Mouse (Mus musculus): ENCODE measurements at regions not wholly inside any gene's neighbourhood (a gene's known extent, or its start where the extent isn't known, plus 50 kb on each side); places are given as distances from the start of the nearest gene placed in this dataset.
"Not testable (repeated sequence)": the region's sequence is repeated elsewhere in the genome, so short reads cannot be mapped to it uniquely, and the experiment has no call there.

- no peak for ATAC-seq (replicated peaks; ENCODE audit: low FRiP score, low TSS enrichment, poor library complexity, severe bottlenecking)
Observed at GRCm38 (mm10) chrX:50550297-50550696, 122.0 kb upstream of the Olfr1324 start.

GRCm38 (mm10) chrX:50549713-50550112 is 121.4 kb upstream of the Olfr1324 start:
- ATAC-seq (replicated peaks; ENCODE audit: low FRiP score, low TSS enrichment, poor library complexity, severe bottlenecking): no peak

DNA sequence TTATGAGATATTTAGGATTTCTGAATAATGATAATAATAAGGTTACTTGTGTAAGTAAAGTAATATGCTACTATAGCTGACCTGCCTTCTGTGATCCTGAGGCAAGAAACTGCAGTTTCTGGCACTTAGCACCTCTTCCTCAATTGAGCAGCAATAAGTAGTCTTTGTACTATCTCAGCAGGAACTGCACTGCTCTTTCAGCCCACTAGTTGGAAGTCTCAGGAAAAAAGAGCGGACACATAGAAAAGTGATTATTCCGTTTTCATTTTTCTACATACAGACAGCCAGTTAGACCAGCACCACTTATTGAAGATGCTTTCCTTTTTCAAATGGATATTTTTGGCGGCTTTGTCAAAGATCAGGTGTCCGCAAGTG is 109.5 kb upstream of the Olfr1324 start:
- ATAC-seq (replicated peaks; ENCODE audit: low FRiP score, low TSS enrichment, poor library complexity, severe bottlenecking): 0 out of 2 replicates have a peak, but pooled peaks have one; percentile 71

GRCm38 (mm10) chrX:50537122-50537784 is 109.0 kb upstream of the Olfr1324 start:
- peak; percentile 70 for ATAC-seq (replicated peaks; ENCODE audit: low FRiP score, low TSS enrichment, poor library complexity, severe bottlenecking)

- ATAC-seq (replicated peaks; ENCODE audit: low FRiP score, low TSS enrichment, poor library complexity, severe bottlenecking): no peak
Observed at GRCm38 (mm10) chrX:50504047-50504446, 75.7 kb upstream of the Olfr1324 start.

DNA sequence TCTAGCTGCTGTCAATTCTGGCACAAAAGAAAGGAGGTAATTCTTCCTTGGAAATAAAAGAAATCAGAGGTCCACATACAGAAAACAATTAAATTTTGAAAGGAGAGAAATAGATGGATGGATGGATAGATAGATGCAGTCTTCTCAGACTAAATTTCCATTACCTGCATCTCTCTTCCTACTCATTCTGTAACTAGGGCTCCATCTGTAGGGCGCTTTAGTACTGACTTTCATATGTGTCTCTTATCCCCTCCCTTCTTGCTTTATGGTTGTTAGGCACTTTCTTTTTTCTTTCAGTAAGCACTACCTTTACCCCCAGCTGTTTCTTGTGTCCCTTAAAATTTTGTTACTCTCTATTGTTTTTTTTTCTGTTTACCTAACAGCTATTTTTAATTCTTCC is 72.9 kb upstream of the Olfr1324 start:
- no peak for ATAC-seq (replicated peaks; ENCODE audit: low FRiP score, low TSS enrichment, poor library complexity, severe bottlenecking)

DNA sequence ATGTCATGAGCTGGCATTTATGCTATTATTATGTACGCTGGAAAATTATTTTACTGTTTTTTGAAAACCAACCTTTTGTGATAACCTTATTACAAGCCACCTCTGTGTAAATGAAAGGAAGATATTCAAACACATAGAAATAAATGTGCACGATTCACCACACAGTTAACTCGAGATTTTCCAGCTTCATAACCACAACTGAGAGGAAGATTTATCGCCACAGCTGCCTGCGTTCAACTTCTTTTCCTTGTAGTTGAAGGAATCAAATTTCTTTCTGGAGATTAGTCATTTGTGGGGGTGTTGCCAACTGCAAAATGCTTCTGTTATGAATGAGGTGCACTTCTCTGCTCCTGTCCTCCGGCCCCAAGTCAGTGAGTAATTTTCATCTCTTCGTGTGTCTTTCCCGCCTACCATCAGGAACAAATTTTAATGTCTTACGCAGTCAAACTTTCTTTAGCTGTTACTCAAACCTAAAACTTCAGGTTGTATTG is 62.2 kb upstream of the Olfr1324 start:
- ATAC-seq (replicated peaks; ENCODE audit: low FRiP score, low TSS enrichment, poor library complexity, severe bottlenecking): not testable (repeated sequence)
